In the genomic region with DNA sequence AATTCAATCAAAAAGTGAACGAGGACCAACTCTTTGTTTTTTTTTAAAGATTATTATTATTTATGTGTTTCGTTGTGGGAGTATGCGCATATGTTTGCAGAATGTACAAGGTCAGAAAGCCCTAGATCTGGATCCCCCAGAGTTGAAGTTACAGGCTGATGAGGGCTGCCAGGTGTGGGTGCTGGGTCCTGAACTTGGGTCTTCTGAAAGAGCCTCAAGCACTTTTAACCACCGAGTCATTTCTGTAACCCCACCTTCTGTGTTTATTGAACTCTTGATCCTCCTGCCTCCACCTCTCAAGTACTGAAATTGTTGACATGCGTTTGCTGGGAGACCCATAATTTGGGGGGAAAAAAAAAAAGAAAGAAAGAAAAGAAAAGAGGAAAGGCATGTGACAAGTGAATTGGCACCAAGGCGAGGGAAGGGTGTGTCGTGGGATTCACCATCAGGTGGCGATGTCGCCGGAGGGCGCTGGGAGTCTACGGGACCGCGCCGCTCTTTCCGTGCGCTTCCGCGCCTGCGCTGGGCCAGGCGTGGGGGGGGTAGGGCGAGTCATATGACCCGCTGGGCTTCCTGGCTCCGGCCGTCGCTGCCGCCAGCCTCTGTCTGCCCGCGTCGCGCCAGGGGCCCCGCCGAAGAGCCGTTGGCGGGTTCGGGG, we compare ENCODE assay signal across 7 mouse cellular contexts. TPM values are rescaled to one million over a fixed set of nuclear protein-coding genes. Genes with fewer than 3 reads are reported as not detected.
A peak's percentile ranks its signal among the peaks of the same experiment; 100 is the strongest.
DNase-seq lines count a peak whose midpoint lies in the region; ATAC-seq and TF ChIP-seq lines count a peak whose summit lies in the region.

Arl8b (plus strand) TSS at position 574 of the 658 bp plus-strand sequence.

- peak within 1 kb of the TSS; percentile 87 for H3K27ac ChIP-seq in intestine, postnatal 0 days (ENCODE audit: low read depth, low read length)
- H3K27ac ChIP-seq in midbrain, embryonic 12.5 days (replicated peaks): peak within 1 kb of the TSS; percentile 78
- peak within 1 kb of the TSS; percentile 76 for H3K27ac ChIP-seq in small intestine, adult 2 months (ENCODE audit: insufficient read depth, low read depth, low read length)

- peak within 1 kb of the TSS; percentile 75 for H3K4me2 ChIP-seq in intestine, postnatal 0 days (replicated peaks; ENCODE audit: low read depth)
- H3K4me2 ChIP-seq in midbrain, embryonic 12.5 days (replicated peaks): peak within 1 kb of the TSS; percentile 69

- peak; percentile 91 for ATAC-seq in intestine, postnatal 0 days
- peak; percentile 97 for ATAC-seq in midbrain, embryonic 12.5 days (ENCODE audit: low FRiP score, low read depth)

- WGBS in intestine, postnatal 0 days: 11% methylated on average over 34 of the region's 36 CpGs
- WGBS in midbrain, embryonic 12.5 days: 10% methylated on average over 36 of the region's 36 CpGs
- 9% methylated on average over 36 of the region's 36 CpGs for WGBS in small intestine, adult 2 months

- intact Hi-C loops in left cerebral cortex, postnatal 4 days (cut with DNase I): no loop called here

- peak; percentile 83 for TF ChIP-seq POLR2A in small intestine, adult 2 months (IDR thresholded peaks at IDR 0.05; ENCODE audit: low read depth, low read length)

- peak within 1 kb of the TSS; percentile 94 for H3K9ac ChIP-seq in intestine, postnatal 0 days (ENCODE audit: low read depth, low read length)
- H3K9ac ChIP-seq in midbrain, embryonic 12.5 days (replicated peaks): peak within 1 kb of the TSS; percentile 80

- H3K4me1 ChIP-seq in intestine, postnatal 0 days (replicated peaks; ENCODE audit: control insufficient read depth, insufficient read depth, low read length): peaks cover 5% of the 10 kb centered on the region; the same call in 1 of the 2 replicates
- H3K4me1 ChIP-seq in midbrain, embryonic 12.5 days: peaks cover 13% of the 10 kb centered on the region
- H3K4me1 ChIP-seq in small intestine, adult 2 months (ENCODE audit: control insufficient read depth, insufficient read depth, insufficient read length, low read length): peaks cover 16% of the 10 kb centered on the region; the same call in 1 of the 2 replicates

- H3K9me3 ChIP-seq in intestine, postnatal 0 days (ENCODE audit: control insufficient read depth): no peaks in the 10 kb centered on the region
- H3K9me3 ChIP-seq in midbrain, embryonic 12.5 days: no peaks in the 10 kb centered on the region

- peak within 1 kb of the TSS; percentile 100 for H3K4me3 ChIP-seq in intestine, postnatal 0 days (ENCODE audit: low read depth, low read length)
- H3K4me3 ChIP-seq in midbrain, embryonic 12.5 days: peak within 1 kb of the TSS; percentile 67
- peak within 1 kb of the TSS; percentile 99 for H3K4me3 ChIP-seq in small intestine, adult 2 months (ENCODE audit: low read depth, low read length)

- DNase-seq in adrenal gland, adult 8-10 months: peak; percentile 92
- DNase-seq in embryo, embryonic 9.5 days (ENCODE audit: extremely low spot score): peak; percentile 95
- no peak for DNase-seq in gonadal fat pad, adult 2 months (ENCODE audit: low read depth)
- peak; percentile 97 for DNase-seq in left cerebral cortex, postnatal 4 days

- no peaks in the 10 kb centered on the region for H3K36me3 ChIP-seq in intestine, postnatal 0 days (ENCODE audit: control insufficient read depth, insufficient read depth)
- H3K36me3 ChIP-seq in midbrain, embryonic 12.5 days: no peaks in the 10 kb centered on the region
- H3K36me3 ChIP-seq in small intestine, adult 2 months (ENCODE audit: control insufficient read depth, insufficient read depth, low read length): no peaks in the 10 kb centered on the region

- peak; percentile 98 for TF ChIP-seq CTCF in intestine, postnatal 0 days (IDR thresholded peaks at IDR 0.05; ENCODE audit: low read depth)
- TF ChIP-seq CTCF in small intestine, adult 2 months (IDR thresholded peaks at IDR 0.05; ENCODE audit: extremely low read depth, insufficient read length, insufficient replicate concordance, low read depth, low read length): peak; percentile 87

- H3K27me3 ChIP-seq in intestine, postnatal 0 days (replicated peaks; ENCODE audit: control insufficient read depth, insufficient read depth, low read length): no peaks in the 10 kb centered on the region
- no peaks in the 10 kb centered on the region for H3K27me3 ChIP-seq in midbrain, embryonic 12.5 days
- H3K27me3 ChIP-seq in small intestine, adult 2 months (ENCODE audit: control insufficient read depth, insufficient read depth, low read length): no peaks in the 10 kb centered on the region

RNA-seq across cellular contexts. Expression of gene Arl8b, which starts in this region (rescaled TPM):
- 100 to 1,000 TPM in 2 of 4 experiments, 10 to 100 TPM in 2; 96.7 to 128 (median 110) TPM for total RNA-seq in adrenal gland, adult 8-10 months (2022)
- polyA plus RNA-seq in gonadal fat pad, adult 2 months (2012; rRNA removed): 22.0 and 26.3 TPM in 2 replicates
- polyA plus RNA-seq in intestine, postnatal 0 days (2015; fragmentation: Nextera tagmentation; extraction: Ambion mirVana): 59.5 and 59.6 TPM in 2 replicates
- total RNA-seq in left cerebral cortex, postnatal 4 days (2021): 100 to 1,000 TPM; 112 to 122 TPM
- polyA plus RNA-seq in midbrain, embryonic 12.5 days (2016; fragmentation: Nextera tagmentation; extraction: Ambion mirVana): 74.2 and 75.5 TPM in 2 replicates
- 6.3 and 9.6 TPM in 2 replicates for polyA plus RNA-seq in small intestine, adult 2 months (2012; rRNA removed)
